Mouse (Mus musculus): ENCODE data around the gene Shd. TPM values are rescaled to one million over a fixed set of nuclear protein-coding genes. Genes with fewer than 3 reads are reported as not detected.

Gene Shd
- total and polyA plus RNA-seq, 3 experiments = 0.46 to 0.87 (median 0.47) TPM

GRCm38 (mm10) chr17:55959946-55960740 is 10.1 kb upstream of the Shd start:
- Histone ChIP-seq H3K9ac (ENCODE audit: insufficient read depth, low read depth) (peak overlapping the region; percentile 55; the same call in 1 of the 2 replicates), H3K4me3 (replicated peaks in 1 of 3; ENCODE audit: low read depth in 2 of 3, low read length in 2 of 3, poor library complexity in 1 of 3) (peak overlapping the region; percentile 56 to 57 (median 57)), H3K27me3 (replicated peaks) (no peaks in the 10 kb centered on the region), H3K9me3 (replicated peaks; ENCODE audit: low read length) (no peaks in the 10 kb centered on the region), H3K27ac (ENCODE audit: insufficient read depth, low read depth) (peak overlapping the region; percentile 83), H3K79me2 (replicated peaks; ENCODE audit: control insufficient read depth, extremely low read depth, insufficient read depth, poor library complexity, severe bottlenecking) (peaks cover 17% of the 10 kb centered on the region), H3K4me2 (ENCODE audit: insufficient read depth, low read depth, poor library complexity, severe bottlenecking) (peak overlapping the region; percentile 87), H3K36me3 (replicated peaks in 1 of 2; ENCODE audit: control insufficient read depth in 1 of 2, insufficient read depth in 1 of 2, low read length in 1 of 2) (peaks cover 54 to 73% of the 10 kb centered on the region in 2 experiments), H3K4me1 (ENCODE audit: control insufficient read depth in 1 of 2, insufficient read depth in 2 of 2) (peaks cover 27 to 52% of the 10 kb centered on the region in 2 experiments)
- dilution Hi-C loops (cut with MboI; ENCODE audit: extremely low pct_ligation_motif_present, extremely low pct_unique_long_range_greater_than_20kb, low sequenced_read_pairs) = no loop called here
- in situ Hi-C loops (cut with MboI; ENCODE audit: low pct_ligation_motif_present, low pct_unique_long_range_greater_than_20kb, low sequenced_read_pairs) = loop anchor here (10.0 kb wide), 1 partner anchor 65 kb away; the partner anchor contains the start of gene Zfp959
- no peak for TF ChIP-seq MYC (IDR thresholded peaks at IDR 0.05; ENCODE audit: low read depth, low read length)
- TF ChIP-seq MXI1 (IDR thresholded peaks at IDR 0.05; ENCODE audit: low read depth, low read length) = 0 out of 2 replicates have a peak, but pooled peaks have one; percentile 9
- no peak for DNase-seq (ENCODE audit: extremely low read depth)

DNA sequence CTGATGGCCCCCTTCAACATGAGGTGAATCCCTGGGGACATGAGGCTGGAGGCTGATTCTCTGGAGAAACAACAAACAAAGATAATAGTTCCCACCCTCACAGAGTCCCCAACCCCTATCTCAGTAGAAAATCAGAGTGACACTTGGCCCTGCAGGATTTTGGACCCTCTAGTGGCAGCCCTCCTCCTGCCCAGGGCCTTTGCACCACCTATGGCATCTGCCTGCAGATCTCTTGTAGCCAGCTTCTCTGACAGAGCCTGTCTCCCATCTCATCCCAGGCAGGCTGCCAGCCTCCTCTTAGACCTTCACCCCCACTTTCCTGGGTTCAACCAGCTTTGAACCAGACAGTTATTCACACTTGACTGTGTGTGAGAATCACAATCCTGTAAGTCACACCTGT is 9.5 kb upstream of the Shd start:
- no peak for DNase-seq (ENCODE audit: extremely low read depth)

DNA sequence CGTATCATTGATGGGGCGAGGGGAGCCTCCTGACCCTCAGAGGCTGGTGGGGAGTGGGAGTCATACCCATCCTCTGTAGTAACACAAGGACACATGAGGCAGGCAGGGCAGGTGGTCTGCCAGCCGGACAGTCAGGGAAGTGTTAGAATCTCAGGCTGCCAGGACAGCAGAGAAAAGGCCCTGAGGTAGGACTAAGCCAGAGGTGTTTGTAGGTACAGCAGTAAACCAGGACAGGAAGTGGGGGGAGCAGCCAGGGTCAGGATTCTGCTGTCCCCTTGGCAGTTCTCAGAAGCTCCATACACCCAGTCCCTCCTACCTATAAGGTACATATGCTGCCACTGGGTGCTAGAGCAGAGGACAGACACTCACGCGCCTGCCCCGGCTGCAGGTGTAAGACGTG is 8.6 kb upstream of the Shd start:
- Histone ChIP-seq H3K79me2 (replicated peaks; ENCODE audit: control insufficient read depth, extremely low read depth, insufficient read depth, poor library complexity, severe bottlenecking) (peaks cover 4% of the 10 kb centered on the region; the same call in 1 of the 2 replicates), H3K4me1 (ENCODE audit: control insufficient read depth in 1 of 2, insufficient read depth in 2 of 2) (peaks cover 19 to 37% of the 10 kb centered on the region in 2 experiments), H3K9ac (ENCODE audit: insufficient read depth, low read depth) (no peak overlapping the region), H3K27me3 (replicated peaks) (no peaks in the 10 kb centered on the region), H3K4me2 (ENCODE audit: insufficient read depth, low read depth, poor library complexity, severe bottlenecking) (no peak overlapping the region), H3K27ac (ENCODE audit: insufficient read depth, low read depth) (peak overlapping the region; percentile 8; the same call in 1 of the 2 replicates), H3K4me3 (replicated peaks in 1 of 3; ENCODE audit: low read depth in 2 of 3, low read length in 2 of 3, poor library complexity in 1 of 3) (no peak overlapping the region), H3K9me3 (replicated peaks; ENCODE audit: low read length) (no peaks in the 10 kb centered on the region), H3K36me3 (replicated peaks in 1 of 2; ENCODE audit: control insufficient read depth in 1 of 2, insufficient read depth in 1 of 2, low read length in 1 of 2) (peaks cover 46 to 71% of the 10 kb centered on the region in 2 experiments)
- no peak for TF ChIP-seq TCF12 (IDR thresholded peaks at IDR 0.05; ENCODE audit: low read depth, low read length)
- TF ChIP-seq TBP (conservative IDR thresholded peaks at IDR 0.05; ENCODE audit: low read depth, low read length) = no peak
- no peak for TF ChIP-seq BHLHE40 (IDR thresholded peaks at IDR 0.05; ENCODE audit: low read depth, low read length)
- TF ChIP-seq KAT2A (IDR thresholded peaks at IDR 0.05; ENCODE audit: insufficient replicate concordance, low read length) = no peak
- no peak for TF ChIP-seq MAZ (IDR thresholded peaks at IDR 0.05; ENCODE audit: low read depth, low read length)
- TF ChIP-seq SIN3A (IDR thresholded peaks at IDR 0.05; ENCODE audit: low read length) = no peak
- TF ChIP-seq CHD2 (IDR thresholded peaks at IDR 0.05; ENCODE audit: low read length) = no peak
- TF ChIP-seq MAX (IDR thresholded peaks at IDR 0.05; ENCODE audit: low read length) = no peak
- dilution Hi-C loops (cut with MboI; ENCODE audit: extremely low pct_ligation_motif_present, extremely low pct_unique_long_range_greater_than_20kb, low sequenced_read_pairs) (no loop called here), in situ Hi-C loops (cut with MboI; ENCODE audit: low pct_ligation_motif_present, low pct_unique_long_range_greater_than_20kb, low sequenced_read_pairs) (no loop called here)
- DNase-seq (ENCODE audit: extremely low read depth) = no peak

More for the DNA sequence above, 9.5 kb upstream of the Shd start:
- H3K27ac ChIP-seq (ENCODE audit: insufficient read depth, low read depth) = no peak overlapping the region
- peaks cover 27 to 46% of the 10 kb centered on the region in 2 experiments for H3K4me1 ChIP-seq (ENCODE audit: control insufficient read depth in 1 of 2, insufficient read depth in 2 of 2)
- in situ Hi-C loops (cut with MboI; ENCODE audit: low pct_ligation_motif_present, low pct_unique_long_range_greater_than_20kb, low sequenced_read_pairs) (no loop called here), dilution Hi-C loops (cut with MboI; ENCODE audit: extremely low pct_ligation_motif_present, extremely low pct_unique_long_range_greater_than_20kb, low sequenced_read_pairs) (no loop called here)
- H3K79me2 ChIP-seq (replicated peaks; ENCODE audit: control insufficient read depth, extremely low read depth, insufficient read depth, poor library complexity, severe bottlenecking) = peaks cover 11% of the 10 kb centered on the region
- no peak for TF ChIP-seq PAX5 (IDR thresholded peaks at IDR 0.05; ENCODE audit: low read length)
- TF ChIP-seq USF1 (IDR thresholded peaks at IDR 0.05; ENCODE audit: low read depth, low read length) = no peak
- TF ChIP-seq POLR2A (IDR thresholded peaks at IDR 0.05; ENCODE audit: low read depth, low read length) = no peak
- no peak for TF ChIP-seq SIN3A (IDR thresholded peaks at IDR 0.05; ENCODE audit: low read length)
- no peak for TF ChIP-seq SMC3 (IDR thresholded peaks at IDR 0.05; ENCODE audit: low read depth, low read length)
- no peak for TF ChIP-seq HCFC1 (IDR thresholded peaks at IDR 0.05; ENCODE audit: low read depth, low read length)
- TF ChIP-seq RCOR1 (conservative IDR thresholded peaks at IDR 0.05; ENCODE audit: low read depth, low read length) = no peak
- TF ChIP-seq EP300 (IDR thresholded peaks at IDR 0.05; ENCODE audit: low read length) = no peak
- H3K27me3 ChIP-seq (replicated peaks) = no peaks in the 10 kb centered on the region
- H3K4me3 ChIP-seq (replicated peaks in 1 of 3; ENCODE audit: low read depth in 2 of 3, low read length in 2 of 3, poor library complexity in 1 of 3) = no peak overlapping the region
- peaks cover 49 to 72% of the 10 kb centered on the region in 2 experiments for H3K36me3 ChIP-seq (replicated peaks in 1 of 2; ENCODE audit: control insufficient read depth in 1 of 2, insufficient read depth in 1 of 2, low read length in 1 of 2)
- H3K9me3 ChIP-seq (replicated peaks; ENCODE audit: low read length) = no peaks in the 10 kb centered on the region
- H3K4me2 ChIP-seq (ENCODE audit: insufficient read depth, low read depth, poor library complexity, severe bottlenecking) = no peak overlapping the region
- H3K9ac ChIP-seq (ENCODE audit: insufficient read depth, low read depth) = no peak overlapping the region
